Mouse (Mus musculus) naive thymus-derived CD4-positive, alpha-beta T cell, adult 2 months (primary cell): ENCODE results near the gene Gm14781.
"Not testable (repeated sequence)": the region's sequence is repeated elsewhere in the genome, so short reads cannot be mapped to it uniquely, and the experiment has no call there.

ENCODE experiments used
- DNase-seq: peaks from one replicate; pipeline ENCODE4 v3.0.0-alpha.2; 2011; ENCODE audit warnings: low read depth

Gene Gm14781

GRCm38 (mm10) chrX:91631894-91632293, at the start of gene Gm14781:
Gene Gm14781, plus strand, starts transcription at chrX:91632194.
- DNase-seq = not testable (repeated sequence)

GRCm38 (mm10) chrX:91654964-91655575, 23.1 kb downstream of the Gm14781 start:
- DNase-seq = not testable (repeated sequence)
